Mouse (Mus musculus): ENCODE data around the gene A930033H14Rik. TPM values are rescaled to one million over a fixed set of nuclear protein-coding genes. Genes with fewer than 3 reads are reported as not detected.

The A930033H14Rik gene
- polyA plus RNA-seq, 1 experiment from 2014 or later: 1.9 TPM

DNA sequence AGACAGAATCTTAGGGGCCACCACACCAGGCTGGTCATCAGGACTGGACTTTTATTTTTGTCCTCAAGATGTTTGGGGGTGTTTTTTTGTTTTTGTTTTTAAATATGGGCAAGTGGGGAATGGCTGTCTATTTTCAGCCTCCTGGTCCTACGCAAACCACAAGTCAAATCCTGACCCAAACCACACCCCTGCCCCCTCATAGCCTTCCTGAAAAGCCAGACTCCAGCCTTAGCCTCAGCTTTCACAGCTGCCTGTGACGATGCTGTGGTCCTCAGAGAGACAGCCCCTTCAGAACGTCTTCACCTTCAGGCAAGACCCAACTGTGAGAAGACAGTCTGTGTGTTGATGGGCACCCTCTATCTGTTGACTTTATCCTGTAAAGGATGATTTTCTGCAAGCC lies 33.9 kb upstream of the A930033H14Rik start:
- Histone ChIP-seq H3K27me3 (ENCODE audit: insufficient read depth, low read length) (no peaks in the 10 kb centered on the region), H3K9ac (no peak overlapping the region), H3K4me1 (ENCODE audit: insufficient read depth) (peaks cover 4% of the 10 kb centered on the region; the same call in 1 of the 2 replicates), H3K4me2 (no peak overlapping the region), H3K9me3 (ENCODE audit: low read depth, low read length) (no peaks in the 10 kb centered on the region), H3K36me3 (ENCODE audit: insufficient read depth) (peaks cover 12% of the 10 kb centered on the region; the same call in 1 of the 2 replicates), H3K4me3 (ENCODE audit: low read depth, low read length) (no peak overlapping the region), H3K27ac (ENCODE audit: low read depth) (no peak overlapping the region)
- ATAC-seq (ENCODE audit: insufficient read depth) (no peak), DNase-seq (no peak)
- TF ChIP-seq CTCF (IDR thresholded peaks at IDR 0.05; ENCODE audit: low read depth): no peak
- WGBS: 73% methylated on average over 3 of the region's 3 CpGs

DNA sequence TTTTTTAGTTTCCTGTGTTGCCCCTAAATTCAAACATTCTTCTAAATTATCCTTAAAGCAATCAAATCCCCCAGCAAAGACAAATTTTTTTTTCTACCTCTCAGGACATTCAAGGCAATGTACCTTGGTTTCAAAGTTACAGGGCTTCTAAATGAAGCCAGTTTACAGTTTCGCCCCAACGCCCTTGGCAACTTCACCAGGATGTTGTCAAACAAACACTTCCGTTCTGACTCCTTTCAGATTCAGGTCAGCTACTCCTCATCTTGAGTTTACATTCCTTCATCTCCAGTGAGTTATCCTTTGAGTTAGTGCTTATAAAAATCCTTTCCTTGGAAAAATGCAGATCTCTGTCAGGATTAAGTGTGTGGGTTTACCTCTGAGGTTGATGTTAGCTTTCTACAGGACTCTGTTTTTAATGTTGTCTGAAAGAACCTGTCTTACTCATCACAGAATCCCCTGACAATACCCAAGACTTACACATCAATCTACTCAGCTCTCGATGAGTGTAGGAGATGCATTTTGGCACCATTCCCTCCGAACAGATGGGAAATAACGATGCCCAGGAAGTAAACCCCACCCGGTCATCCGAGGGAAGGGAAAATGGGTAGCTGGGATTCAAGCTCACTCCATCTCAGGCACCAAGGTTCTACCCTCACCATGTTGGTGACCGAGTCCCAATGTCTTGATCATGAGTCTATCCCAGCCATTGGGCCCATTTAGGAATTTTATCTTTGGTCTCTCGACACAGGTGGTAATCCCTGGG lies 33.2 kb upstream of the A930033H14Rik start:
- H3K27ac ChIP-seq (ENCODE audit: low read depth): no peak overlapping the region
- TF ChIP-seq CTCF (IDR thresholded peaks at IDR 0.05; ENCODE audit: low read depth): no peak
- peaks cover 10% of the 10 kb centered on the region; the same call in 1 of the 2 replicates for H3K36me3 ChIP-seq (ENCODE audit: insufficient read depth)
- no peak overlapping the region for H3K4me3 ChIP-seq (ENCODE audit: low read depth, low read length)
- no peak overlapping the region for H3K9ac ChIP-seq
- no peaks in the 10 kb centered on the region for H3K27me3 ChIP-seq (ENCODE audit: insufficient read depth, low read length)
- 58% methylated on average over 10 of the region's 10 CpGs for WGBS
- H3K4me2 ChIP-seq: no peak overlapping the region
- H3K4me1 ChIP-seq (ENCODE audit: insufficient read depth): peaks cover 4% of the 10 kb centered on the region; the same call in 1 of the 2 replicates
- ATAC-seq (ENCODE audit: insufficient read depth) (no peak), DNase-seq (no peak)
- H3K9me3 ChIP-seq (ENCODE audit: low read depth, low read length): no peaks in the 10 kb centered on the region

DNA sequence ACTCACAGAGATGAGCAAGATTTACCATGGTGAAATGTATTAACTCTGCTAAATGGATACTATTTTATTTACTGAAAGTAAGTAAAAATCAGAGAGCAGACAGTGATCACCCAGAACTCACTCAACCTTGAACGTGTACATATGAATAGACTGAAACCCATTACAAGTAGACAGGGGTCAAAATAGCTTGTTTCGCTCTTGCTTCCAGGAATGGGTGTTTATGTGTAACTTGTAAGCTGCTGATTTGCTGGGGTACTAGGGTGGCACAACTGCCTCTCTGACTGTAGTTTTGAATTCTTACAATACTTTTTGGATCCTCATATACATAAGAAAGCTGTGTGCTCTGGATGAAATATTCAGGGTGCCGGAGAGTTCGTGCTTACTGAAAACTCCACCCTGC lies 32.3 kb upstream of the A930033H14Rik start:
- Histone ChIP-seq H3K4me1 (ENCODE audit: insufficient read depth) (peaks cover 4% of the 10 kb centered on the region; the same call in 1 of the 2 replicates), H3K27ac (ENCODE audit: low read depth) (no peak overlapping the region), H3K4me3 (ENCODE audit: low read depth, low read length) (no peak overlapping the region), H3K9ac (no peak overlapping the region), H3K36me3 (ENCODE audit: insufficient read depth) (peaks cover under 1% of the 10 kb centered on the region; the same call in 1 of the 2 replicates), H3K27me3 (ENCODE audit: insufficient read depth, low read length) (no peaks in the 10 kb centered on the region), H3K4me2 (no peak overlapping the region), H3K9me3 (ENCODE audit: low read depth, low read length) (no peaks in the 10 kb centered on the region)
- no peak for DNase-seq
- 81% methylated on average over 4 of the region's 4 CpGs for WGBS
- TF ChIP-seq CTCF (IDR thresholded peaks at IDR 0.05; ENCODE audit: low read depth): no peak
- ATAC-seq (ENCODE audit: insufficient read depth): no peak

DNA sequence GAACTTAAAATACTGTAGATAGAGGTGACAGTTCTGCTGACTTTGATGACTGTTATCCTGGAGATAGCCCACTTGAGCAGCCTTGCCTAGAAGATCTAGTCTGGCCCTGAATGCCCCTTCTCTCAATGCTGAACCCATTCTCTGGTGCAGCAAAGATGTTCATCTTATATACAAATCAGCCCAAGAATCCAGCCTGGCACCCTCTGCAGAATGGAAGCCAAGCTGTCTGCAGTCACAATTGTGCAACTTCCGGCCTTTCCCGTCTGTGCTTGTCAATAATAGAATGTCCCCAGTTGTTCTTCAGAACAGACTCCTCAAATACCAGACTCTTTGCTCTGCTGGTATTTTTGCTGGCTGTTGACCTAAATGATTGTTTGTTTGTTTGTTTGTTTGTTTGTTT lies 27.6 kb upstream of the A930033H14Rik start:
- H3K9ac ChIP-seq: no peak overlapping the region
- H3K27ac ChIP-seq (ENCODE audit: low read depth): no peak overlapping the region
- no peak overlapping the region for H3K4me3 ChIP-seq (ENCODE audit: low read depth, low read length)
- no peaks in the 10 kb centered on the region for H3K4me1 ChIP-seq (ENCODE audit: insufficient read depth)
- no peak for TF ChIP-seq CTCF (IDR thresholded peaks at IDR 0.05; ENCODE audit: low read depth)
- no peaks in the 10 kb centered on the region for H3K9me3 ChIP-seq (ENCODE audit: low read depth, low read length)
- DNase-seq (no peak), ATAC-seq (ENCODE audit: insufficient read depth) (no peak)
- no peaks in the 10 kb centered on the region for H3K27me3 ChIP-seq (ENCODE audit: insufficient read depth, low read length)
- no peak overlapping the region for H3K4me2 ChIP-seq
- H3K36me3 ChIP-seq (ENCODE audit: insufficient read depth): 0 out of 2 replicates have a peak, but pooled peaks cover 3% of the 10 kb centered on the region
- 81% methylated on average over 2 of the region's 2 CpGs for WGBS

DNA sequence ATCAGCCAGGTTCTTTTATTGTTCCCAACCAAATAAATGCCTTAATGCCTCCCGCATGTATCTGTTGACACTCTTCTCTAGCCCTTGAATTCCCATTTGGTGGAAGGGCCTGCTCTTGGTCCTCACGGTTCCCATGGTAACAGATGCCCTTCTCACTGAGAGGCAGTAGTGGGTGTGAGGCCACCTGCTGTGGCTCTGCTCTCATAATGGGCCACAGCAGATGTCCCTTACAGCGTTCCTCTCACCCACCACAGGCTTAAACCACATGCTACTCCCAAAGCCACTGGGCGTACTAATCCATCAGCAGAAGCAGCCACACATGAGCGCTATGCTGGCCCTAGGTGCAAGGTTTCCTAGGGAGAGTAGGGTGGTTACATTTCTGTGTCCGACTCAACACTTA lies 25.4 kb upstream of the A930033H14Rik start:
- no peak for ATAC-seq (ENCODE audit: insufficient read depth)
- H3K36me3 ChIP-seq (ENCODE audit: insufficient read depth): 0 out of 2 replicates have a peak, but pooled peaks cover 3% of the 10 kb centered on the region

DNA sequence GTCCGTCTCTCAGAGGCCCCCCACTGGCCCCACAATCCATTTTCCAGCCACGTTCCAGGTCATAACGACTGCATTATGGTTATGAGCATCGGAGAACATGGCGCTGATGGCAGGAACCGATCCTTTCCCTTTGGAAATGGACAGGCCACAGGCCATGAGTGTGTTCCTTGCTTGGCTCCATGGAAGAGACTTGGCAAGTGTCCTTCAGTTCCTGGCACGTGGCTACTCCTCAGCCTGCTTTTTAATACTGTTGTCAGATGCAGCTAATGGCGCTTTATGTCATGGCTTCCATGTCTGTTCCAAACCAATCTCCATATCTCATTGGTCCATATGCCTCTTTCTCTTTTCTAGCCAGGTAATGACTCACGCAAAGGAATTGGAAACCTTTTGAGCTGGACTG lies 24.9 kb upstream of the A930033H14Rik start:
- no peak overlapping the region for H3K4me3 ChIP-seq (ENCODE audit: low read depth, low read length)
- ATAC-seq (ENCODE audit: insufficient read depth) (no peak), DNase-seq (no peak)
- no peak overlapping the region for H3K4me2 ChIP-seq
- 0 out of 2 replicates have a peak, but pooled peaks cover 3% of the 10 kb centered on the region for H3K36me3 ChIP-seq (ENCODE audit: insufficient read depth)
- H3K9ac ChIP-seq: no peak overlapping the region
- H3K4me1 ChIP-seq (ENCODE audit: insufficient read depth): no peaks in the 10 kb centered on the region
- no peak for TF ChIP-seq CTCF (IDR thresholded peaks at IDR 0.05; ENCODE audit: low read depth)
- no peaks in the 10 kb centered on the region for H3K9me3 ChIP-seq (ENCODE audit: low read depth, low read length)
- H3K27ac ChIP-seq (ENCODE audit: low read depth): no peak overlapping the region
- no peaks in the 10 kb centered on the region for H3K27me3 ChIP-seq (ENCODE audit: insufficient read depth, low read length)
- 92% methylated on average over 9 of the region's 9 CpGs for WGBS

More for the DNA sequence above, 25.4 kb upstream of the A930033H14Rik start:
- Histone ChIP-seq H3K4me1 (ENCODE audit: insufficient read depth) (no peaks in the 10 kb centered on the region), H3K4me3 (ENCODE audit: low read depth, low read length) (no peak overlapping the region), H3K9me3 (ENCODE audit: low read depth, low read length) (no peaks in the 10 kb centered on the region), H3K9ac (no peak overlapping the region), H3K27ac (ENCODE audit: low read depth) (no peak overlapping the region), H3K27me3 (ENCODE audit: insufficient read depth, low read length) (no peaks in the 10 kb centered on the region), H3K4me2 (no peak overlapping the region)
- TF ChIP-seq CTCF (IDR thresholded peaks at IDR 0.05; ENCODE audit: low read depth): no peak
- DNase-seq: no peak
- 54% methylated on average over 6 of the region's 6 CpGs for WGBS

DNA sequence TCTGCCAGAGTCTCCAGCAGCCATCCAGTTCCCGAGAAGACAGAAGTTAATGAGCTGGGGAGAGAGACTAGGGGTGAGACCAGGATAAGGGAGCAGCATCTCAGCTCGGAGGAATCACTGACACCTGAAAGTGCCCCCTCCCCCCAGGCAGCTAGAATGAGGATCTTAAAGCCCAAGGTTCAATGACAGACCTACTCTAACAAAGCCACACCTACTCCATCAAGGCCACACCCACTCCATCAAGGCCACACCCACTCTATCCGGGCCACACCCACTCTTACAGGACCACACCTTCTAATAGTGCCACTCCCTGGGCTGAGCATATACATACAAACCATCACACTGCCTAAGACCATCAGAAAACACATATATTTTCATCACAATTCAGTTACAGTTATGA lies 24.3 kb upstream of the A930033H14Rik start:
- H3K9ac ChIP-seq: no peak overlapping the region
- 0 out of 2 replicates have a peak, but pooled peaks cover 3% of the 10 kb centered on the region for H3K36me3 ChIP-seq (ENCODE audit: insufficient read depth)
- TF ChIP-seq CTCF (IDR thresholded peaks at IDR 0.05; ENCODE audit: low read depth): no peak
- H3K27me3 ChIP-seq (ENCODE audit: insufficient read depth, low read length): no peaks in the 10 kb centered on the region
- ATAC-seq (ENCODE audit: insufficient read depth) (no peak), DNase-seq (no peak)
- 70% methylated on average over 3 of the region's 3 CpGs for WGBS
- no peaks in the 10 kb centered on the region for H3K4me1 ChIP-seq (ENCODE audit: insufficient read depth)
- no peak overlapping the region for H3K27ac ChIP-seq (ENCODE audit: low read depth)
- no peak overlapping the region for H3K4me2 ChIP-seq
- no peak overlapping the region for H3K4me3 ChIP-seq (ENCODE audit: low read depth, low read length)
- H3K9me3 ChIP-seq (ENCODE audit: low read depth, low read length): no peaks in the 10 kb centered on the region

Measured in lung, embryonic 14.5 days (tissue).